Mouse (Mus musculus) neutrophil, adult 59 days (primary cell): Measurements from ENCODE around the gene Tmem150b. TPM values are rescaled to one million over a fixed set of nuclear protein-coding genes. Genes with fewer than 3 reads are reported as not detected.

Experiments
- total RNA-seq, 2 experiments: library from RNA; stranded (reverse); gene quantifications; 1 replicate in 1 of 2; 2 replicates in 1 of 2; pipeline ENCODE4 v1.2.4; 2023

The Tmem150b gene
- 10 to 100 TPM; 18.1 to 22.3 TPM for total RNA-seq

GRCm38 (mm10) chr7:4725169-4725568, at the start of gene Tmem150b:
TSS of gene Tmem150b (minus strand) at chr7:4725249.

GRCm38 (mm10) chr7:4771202-4771601, 46.2 kb upstream of the Tmem150b start, which contains the start of gene Fam71e2:
TSS of gene Fam71e2 (minus strand) at chr7:4771302.

DNA sequence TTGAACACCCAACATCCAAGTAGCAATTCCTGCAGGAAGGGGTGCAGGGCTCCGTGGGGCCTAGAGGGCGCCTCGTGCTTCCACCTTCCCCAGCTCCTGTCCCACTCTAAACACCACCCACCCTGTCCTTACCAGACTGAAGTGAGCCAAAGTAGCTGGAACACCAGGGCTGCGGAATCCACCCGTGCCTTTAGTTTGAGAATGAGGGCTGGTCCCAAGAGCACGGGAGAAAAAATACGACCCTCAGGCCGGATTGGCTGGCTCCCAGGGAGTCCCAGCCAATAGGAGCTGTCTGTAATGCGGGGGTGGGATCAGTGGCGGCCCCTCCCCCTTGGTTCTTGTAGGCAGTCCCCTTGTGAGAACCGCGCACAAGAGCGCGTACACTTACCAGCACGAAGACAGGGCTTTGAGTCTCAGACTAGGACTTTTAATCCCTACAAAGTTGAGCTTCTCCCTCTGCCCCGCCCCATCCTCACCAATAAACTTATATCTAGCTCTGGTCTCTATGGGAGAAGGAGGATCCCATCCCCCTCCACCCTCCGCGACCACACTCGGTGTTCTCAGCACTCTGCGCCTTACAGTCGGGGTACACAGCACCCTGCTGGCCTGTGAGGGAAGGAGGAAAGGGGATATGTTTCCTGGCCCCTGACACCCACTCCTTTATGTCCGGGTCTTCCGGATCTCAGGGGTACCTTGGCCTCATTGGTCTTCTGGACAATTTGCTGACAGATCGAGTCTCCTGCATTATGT, 27.9 kb upstream of the Tmem150b start, which contains the start of gene Cox6b2:
Gene Cox6b2 (minus strand): TSS at position 274 of the 750 bp plus-strand sequence.

DNA sequence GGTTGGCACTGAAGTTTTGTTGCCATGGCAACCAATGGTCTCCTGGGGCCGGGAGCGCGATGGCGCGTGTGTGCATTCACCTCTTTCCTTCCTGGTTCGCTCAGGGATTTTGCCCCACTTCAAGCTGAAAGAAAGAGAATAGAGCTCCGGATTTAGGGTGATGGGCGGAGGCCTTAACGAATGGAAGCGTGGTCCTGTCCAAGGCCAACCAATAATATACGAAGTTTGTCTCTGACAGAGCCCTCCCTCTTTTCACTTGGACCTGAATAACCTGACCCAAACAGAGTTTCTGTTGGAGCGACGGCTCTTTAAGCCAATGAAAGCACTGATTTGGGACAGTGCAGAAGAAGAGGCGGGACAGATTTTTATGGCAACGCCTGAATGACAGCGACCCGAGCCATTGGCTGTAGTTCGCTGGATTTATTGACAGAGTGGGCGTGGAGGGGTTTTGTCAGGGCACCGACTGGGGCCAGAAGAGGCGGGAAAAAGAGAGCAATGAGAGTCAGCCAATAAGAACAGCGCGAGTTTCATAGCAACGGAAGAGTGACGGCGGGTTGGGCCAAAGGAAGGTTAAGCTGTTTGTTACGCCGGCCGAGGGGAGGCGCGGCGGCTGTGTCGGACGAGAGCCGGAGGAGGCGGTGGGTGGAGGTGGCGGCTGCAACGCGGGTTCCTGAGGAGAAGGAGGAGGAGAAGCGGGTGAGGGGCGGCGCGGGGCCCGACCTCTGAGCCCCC, 14.7 kb upstream of the Tmem150b start, which contains the start of gene Kmt5c:
Gene Kmt5c (plus strand): TSS at position 572 of the 732 bp plus-strand sequence.

DNA sequence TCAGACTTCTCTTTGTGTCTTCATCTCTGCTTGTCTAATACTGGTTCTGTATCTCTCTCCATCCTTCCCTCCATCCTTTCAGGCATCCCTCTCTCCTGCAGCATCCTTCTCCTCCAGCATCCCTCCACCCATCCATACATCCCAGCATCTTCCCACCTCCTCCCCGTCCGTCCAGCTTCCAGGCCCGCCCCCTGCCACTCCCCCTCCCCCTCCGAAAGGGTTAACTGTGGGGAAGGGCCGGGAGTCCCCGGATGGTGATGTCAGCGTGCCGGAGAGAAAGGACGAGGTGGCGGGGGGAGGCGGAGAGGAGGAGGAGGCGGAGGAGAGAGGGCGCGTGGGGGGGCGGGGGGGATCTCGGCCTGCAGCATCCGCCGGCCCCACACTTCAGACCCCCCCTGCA, 34.7 kb downstream of the Tmem150b start, which contains the start of gene Brsk1:
Gene Brsk1 (plus strand): TSS at position 218 of the 400 bp plus-strand sequence.

DNA sequence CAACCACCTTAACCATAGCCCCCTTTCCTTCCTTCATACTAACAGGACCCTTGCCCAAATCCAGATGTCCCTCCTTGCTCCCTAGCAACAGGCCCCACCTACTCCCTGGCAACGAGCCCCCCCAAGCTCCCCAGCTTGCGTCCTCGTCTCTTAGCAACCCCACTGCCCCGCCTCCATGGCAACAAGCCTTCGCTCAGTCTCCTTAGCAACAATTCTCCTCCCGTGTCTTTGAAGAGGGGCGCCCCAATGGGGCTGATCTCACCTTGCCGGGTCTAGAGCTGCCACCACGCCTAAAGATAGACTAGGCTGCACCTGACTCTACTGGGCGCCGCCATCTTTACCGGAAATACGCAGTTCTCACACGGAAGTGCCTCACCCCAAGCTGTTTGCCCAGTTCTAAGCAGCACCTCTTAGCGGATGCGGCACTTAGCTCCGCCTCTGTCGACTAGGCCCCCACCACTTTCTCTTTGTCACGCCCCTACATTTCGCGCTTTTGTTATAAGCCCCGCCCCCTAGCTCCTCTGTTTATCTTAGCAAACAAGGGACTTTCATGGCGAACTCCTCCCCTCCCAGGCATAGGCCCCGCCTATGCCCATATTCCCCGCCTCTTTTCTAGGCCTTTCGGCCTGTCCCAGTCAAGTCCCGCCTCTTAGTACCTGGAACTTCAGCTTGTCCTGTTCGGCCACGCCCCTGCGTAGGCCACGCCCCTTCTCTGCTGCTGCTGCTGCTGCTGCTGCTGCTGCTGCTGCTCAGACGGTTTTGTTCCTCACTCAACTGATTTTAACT, 40.2 kb downstream of the Tmem150b start, which contains the start of gene Hspbp1:
Gene Hspbp1 (minus strand): TSS at position 437 of the 786 bp plus-strand sequence.

DNA sequence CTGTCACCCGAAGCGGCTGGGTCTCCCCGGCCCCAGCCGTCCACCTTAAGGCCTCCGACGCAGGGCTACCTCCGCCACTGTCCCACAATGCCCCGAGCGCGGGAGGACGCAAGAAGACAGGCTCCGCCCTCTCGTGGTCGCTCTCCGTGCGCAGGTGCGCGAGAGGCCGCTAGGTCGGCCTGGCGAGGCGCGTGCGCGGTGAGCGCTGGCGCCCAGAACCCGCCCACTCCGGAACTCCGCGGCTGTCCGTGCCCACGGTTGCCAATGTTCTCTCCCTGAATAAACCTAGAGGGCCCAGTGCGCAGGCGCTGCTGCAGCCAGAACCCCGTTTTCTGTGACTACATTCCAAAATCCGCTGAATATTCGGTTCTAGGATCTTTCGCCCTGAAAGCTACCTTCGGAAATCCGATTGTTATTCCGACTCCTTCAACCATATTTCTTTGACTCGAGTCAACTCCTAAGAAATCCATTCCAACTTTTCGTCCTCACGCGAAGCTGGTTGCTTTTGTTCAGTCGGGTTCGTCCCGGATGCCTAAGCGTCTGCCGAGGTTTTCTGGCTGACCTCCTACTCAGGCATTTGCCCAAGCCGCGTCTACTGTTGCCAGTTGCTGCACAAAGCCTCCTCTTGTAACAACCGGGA, 66.0 kb downstream of the Tmem150b start, which contains the start of gene Ppp6r1:
Gene Ppp6r1 (minus strand): TSS at position 108 of the 640 bp plus-strand sequence.

Other genes with a start within 250 kb of the Tmem150b start
- gene Ppp1r12c, start 223.6 kb downstream of the Tmem150b start, total RNA-seq = 100 to 1,000 TPM; 226 to 229 TPM
- 10 to 100 TPM in 1 of 2 experiments, 1 to 10 TPM in 1; 6.1 to 12.0 TPM for gene Tnnt1, start 208.9 kb downstream of the Tmem150b start, total RNA-seq
- gene Tnni3, start 201.0 kb downstream of the Tmem150b start, total RNA-seq = 1 to 10 TPM; 1.1 to 1.2 TPM
- gene Dnaaf3, start 192.8 kb downstream of the Tmem150b start, total RNA-seq = under 1 TPM; 0.31 to 0.71 TPM
- not detected for gene Syt5, start 177.7 kb downstream of the Tmem150b start, total RNA-seq
- not detected for gene Ptprh, start 121.2 kb downstream of the Tmem150b start, total RNA-seq
- 10 to 100 TPM; 17.4 to 23.2 TPM for gene Tmem86b, start 93.8 kb downstream of the Tmem150b start, total RNA-seq
- 100 to 1,000 TPM; 146 to 160 TPM for gene Ppp6r1, start 66.2 kb downstream of the Tmem150b start, total RNA-seq
- gene Hspbp1, start 40.2 kb downstream of the Tmem150b start, total RNA-seq = 10 to 100 TPM; 15.2 to 16.2 TPM
- not detected for gene Brsk1, start 34.6 kb downstream of the Tmem150b start, total RNA-seq
- 10 to 100 TPM; 96.3 to 97.7 TPM for gene Kmt5c, start 14.9 kb upstream of the Tmem150b start, total RNA-seq
- 10 to 100 TPM; 25.0 to 29.5 TPM for gene Cox6b2, start 27.8 kb upstream of the Tmem150b start, total RNA-seq
- not detected for gene Fam71e2, start 46.1 kb upstream of the Tmem150b start, total RNA-seq
- gene Il11, start 57.6 kb upstream of the Tmem150b start, total RNA-seq = not detected
- gene Tmem190, start 57.7 kb upstream of the Tmem150b start, total RNA-seq = not detected
- 1 to 10 TPM; 1.1 to 3.2 TPM for gene Tmem238, start 64.4 kb upstream of the Tmem150b start, total RNA-seq
- gene Rpl28, start 67.6 kb upstream of the Tmem150b start, total RNA-seq = 100 to 1,000 TPM; 921 to 945 TPM
- gene Ube2s, start 87.3 kb upstream of the Tmem150b start, total RNA-seq = 100 to 1,000 TPM; 187 to 214 TPM
- gene Shisa7, start 119.4 kb upstream of the Tmem150b start, total RNA-seq = not detected
- gene Isoc2b, start 145.0 kb upstream of the Tmem150b start, total RNA-seq = 1 to 10 TPM; 2.8 to 6.7 TPM
- 10 to 100 TPM in 1 of 2 experiments, 1 to 10 TPM in 1; 8.7 to 10.1 TPM for gene Isoc2a, start 151.9 kb upstream of the Tmem150b start, total RNA-seq
- gene Gm36210, start 181.3 kb upstream of the Tmem150b start, total RNA-seq = not detected
- gene Zfp628, start 190.0 kb upstream of the Tmem150b start, total RNA-seq = 10 to 100 TPM; 13.2 to 15.5 TPM
- gene Nat14, start 196.8 kb upstream of the Tmem150b start, total RNA-seq = 1 to 10 TPM; 2.1 to 3.2 TPM
- gene Ssc5d, start 200.5 kb upstream of the Tmem150b start, total RNA-seq = not detected
- gene Sbk2, start 239.2 kb upstream of the Tmem150b start, total RNA-seq = not detected
- gene Sbk3, start 245.9 kb upstream of the Tmem150b start, total RNA-seq = not detected